Mouse (Mus musculus) erythroblast, embryonic 14.5 days (primary cell): ENCODE measurements around the gene Fyn.

Experiments
- GATA1 ChIP-seq: IDR thresholded peaks from 2 replicates; pipeline ENCODE4 v1.6.1; 2012; ENCODE audit warnings: low read length, inconsistent platforms, mixed read lengths
- TAL1 ChIP-seq: IDR thresholded peaks from 3 replicates; pipeline ENCODE4 v1.6.1; 2012; ENCODE audit warnings: low read length, inconsistent platforms, mixed read lengths

GRCm38 (mm10) chr10:39460621-39461020 lies 92.0 kb downstream of the Fyn start:
- TF ChIP-seq TAL1 (no peak), GATA1 (no peak)
